Mouse (Mus musculus): Measurements from ENCODE around the gene Timm8a1.

DNA sequence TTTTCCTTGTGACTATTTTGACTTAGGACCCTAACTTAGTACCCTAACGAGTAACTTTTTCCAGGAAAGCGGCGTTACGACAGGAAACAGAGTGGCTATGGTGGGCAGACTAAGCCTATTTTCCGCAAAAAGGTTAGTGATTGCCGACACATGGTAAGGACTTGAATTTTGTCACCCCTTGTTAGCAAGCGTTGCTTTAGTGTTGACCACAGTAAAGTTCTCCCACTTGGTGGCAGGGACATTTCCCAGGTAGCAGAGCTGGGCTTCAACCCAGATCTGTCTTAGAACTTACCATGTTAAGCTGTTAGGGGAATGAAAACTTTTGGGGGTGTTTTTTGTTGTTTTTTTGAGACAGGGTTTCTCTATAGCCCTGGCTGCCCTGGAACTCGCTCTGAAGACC is 44.8 kb upstream of the Timm8a1 start:
- TF ChIP-seq POLR2A (IDR thresholded peaks at IDR 0.05; ENCODE audit: insufficient read depth, low read depth, low read length) (no peak), CTCF (IDR thresholded peaks at IDR 0.05; ENCODE audit: insufficient read depth, low read depth, low read length) (no peak)
